Mouse (Mus musculus) C2C12 (cell line): ENCODE data around the gene Vipr1.

Experiments
- CTCF ChIP-seq: IDR thresholded peaks from one replicate; pipeline ENCODE4 v1.5.1; 2011; ENCODE audit not compliant: control insufficient read depth, insufficient read depth, insufficient read length
- MAX ChIP-seq: IDR thresholded peaks from one replicate; pipeline ENCODE4 v1.6.1; 2011; ENCODE audit warnings: mild to moderate bottlenecking, control low read depth
- MYOG ChIP-seq: IDR thresholded peaks from one replicate; pipeline ENCODE4 v1.6.1; 2011; ENCODE audit not compliant: control insufficient read depth, insufficient read length; ENCODE audit errors: extremely low read depth
- USF1 ChIP-seq: IDR thresholded peaks from one replicate; pipeline ENCODE4 v1.6.1; 2011; ENCODE audit warnings: low read depth, mild to moderate bottlenecking, control low read depth, moderate library complexity

DNA sequence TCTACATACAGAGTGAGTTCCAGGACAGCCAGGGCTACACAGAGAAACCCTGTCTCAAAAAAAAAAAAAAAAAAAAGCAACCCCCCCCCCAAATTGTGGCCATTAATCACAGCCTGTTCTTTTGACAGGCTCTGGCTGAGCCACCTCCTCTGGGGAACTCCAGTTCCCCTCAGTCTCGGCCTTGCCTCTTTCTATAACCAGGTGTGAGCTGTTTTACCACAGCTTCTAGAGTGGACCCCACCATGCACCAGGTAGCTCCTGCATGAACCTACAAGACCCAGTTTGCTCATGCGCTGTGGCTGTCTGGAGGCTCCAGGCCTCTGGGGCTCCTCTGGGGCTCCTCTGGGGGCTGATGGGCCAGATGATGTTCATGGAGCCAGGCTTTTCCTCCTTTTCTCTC, 33.0 kb downstream of the Vipr1 start:
- TF ChIP-seq CTCF (no peak), MYOG (no peak), MAX (no peak), USF1 (no peak)
